Mouse (Mus musculus) common myeloid progenitor, adult 5-6 weeks (primary cell): Measurements from ENCODE around the gene Avpr1b. TPM values are rescaled to one million over a fixed set of nuclear protein-coding genes. Genes with fewer than 3 reads are reported as not detected.
"Not testable (repeated sequence)": the region's sequence is repeated elsewhere in the genome, so short reads cannot be mapped to it uniquely, and the experiment has no call there.

Experiments used
- ATAC-seq: replicated peaks from 2 replicates; pipeline ENCODE4 v1.8.0; 2016; ENCODE audit warnings: low read depth, mild to moderate bottlenecking, moderate TSS enrichment, inconsistent platforms; ENCODE audit not compliant: poor library complexity, severe bottlenecking
- total RNA-seq: library from RNA; stranded (forward); fragments of 200-1000, 187-1606 nt; gene quantifications from 2 replicates; pipeline ENCODE4 v1.2.3, GENCODE M21; 2017

Gene Avpr1b
- total RNA-seq, 1 experiment from 2014 or later: not detected

GRCm38 (mm10) chr1:131616546-131617220, 17.6 kb downstream of the Avpr1b start:
- no peak for ATAC-seq

DNA sequence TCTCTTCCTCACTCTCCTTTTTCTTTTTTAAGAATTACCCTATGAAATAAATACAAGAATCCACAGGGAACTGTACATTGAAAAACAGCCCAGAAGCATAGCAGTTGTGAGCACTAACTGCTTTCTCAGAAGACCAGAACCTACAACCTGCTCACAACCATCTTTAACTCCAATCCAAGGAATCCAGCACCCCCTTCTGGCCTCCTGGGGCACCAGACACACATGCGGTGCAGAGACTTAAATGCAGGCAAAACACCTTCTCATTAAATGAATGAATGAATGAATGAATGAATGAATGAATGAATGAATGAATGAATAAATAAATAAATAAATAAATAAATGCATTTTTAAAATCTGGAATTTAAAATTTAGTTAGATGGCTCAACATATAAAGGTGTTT, 19.5 kb downstream of the Avpr1b start:
- ATAC-seq: 0 out of 2 replicates have a peak, but pooled peaks have one; percentile 39

- no peak for ATAC-seq
These were observed 20.3 kb downstream of the Avpr1b start for GRCm38 (mm10) chr1:131619348-131619747.

DNA sequence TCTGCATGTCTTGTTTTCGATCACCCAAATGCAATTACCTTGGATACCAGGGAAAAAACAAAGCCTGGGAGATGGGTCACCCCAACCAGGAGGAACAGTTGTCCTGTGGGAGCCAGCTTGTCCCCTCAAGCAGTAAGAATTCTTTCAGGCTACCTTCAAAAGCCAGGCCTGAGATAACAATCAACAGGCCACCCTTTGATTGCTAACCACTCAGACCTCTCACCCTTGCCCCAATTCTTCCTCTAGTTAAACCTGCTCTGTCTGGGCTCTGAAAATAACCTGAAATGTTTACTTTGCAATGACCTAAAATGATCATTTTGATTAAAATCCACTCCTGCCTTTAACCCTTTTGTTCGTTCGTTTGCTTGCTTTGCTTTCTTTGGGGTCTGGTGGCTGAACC, 24.6 kb downstream of the Avpr1b start:
- ATAC-seq: no peak

DNA sequence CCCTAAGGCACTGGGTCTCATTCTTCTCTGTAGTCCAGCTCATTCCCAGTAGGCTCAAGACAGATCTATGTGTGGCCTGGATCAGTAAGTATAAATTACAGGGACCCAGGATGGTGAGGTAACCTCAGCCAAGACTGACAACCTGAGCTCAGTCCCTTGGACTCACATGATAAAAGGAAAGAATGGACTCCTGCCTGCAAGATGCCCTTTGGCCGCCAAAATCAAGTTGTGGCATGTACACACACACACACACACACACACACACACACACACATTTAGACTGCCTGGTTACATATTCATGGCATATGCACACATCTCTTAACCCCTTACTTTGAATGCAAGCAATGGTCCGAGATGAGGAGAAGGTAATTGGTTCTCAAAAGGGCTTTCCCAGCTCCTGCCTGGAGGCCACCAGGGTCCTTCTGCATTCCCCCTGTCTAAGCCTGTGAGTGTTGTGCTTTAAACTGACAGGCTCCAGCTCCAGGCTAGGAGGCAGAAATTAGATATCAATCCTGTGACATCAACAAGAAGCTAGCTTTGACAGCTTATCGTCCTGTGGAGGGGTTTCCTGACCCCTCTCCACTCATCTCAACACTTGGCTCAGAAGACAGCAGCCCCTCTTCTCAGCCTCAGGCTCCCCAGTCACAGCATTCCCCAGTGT, 25.3 kb downstream of the Avpr1b start:
- no peak for ATAC-seq

DNA sequence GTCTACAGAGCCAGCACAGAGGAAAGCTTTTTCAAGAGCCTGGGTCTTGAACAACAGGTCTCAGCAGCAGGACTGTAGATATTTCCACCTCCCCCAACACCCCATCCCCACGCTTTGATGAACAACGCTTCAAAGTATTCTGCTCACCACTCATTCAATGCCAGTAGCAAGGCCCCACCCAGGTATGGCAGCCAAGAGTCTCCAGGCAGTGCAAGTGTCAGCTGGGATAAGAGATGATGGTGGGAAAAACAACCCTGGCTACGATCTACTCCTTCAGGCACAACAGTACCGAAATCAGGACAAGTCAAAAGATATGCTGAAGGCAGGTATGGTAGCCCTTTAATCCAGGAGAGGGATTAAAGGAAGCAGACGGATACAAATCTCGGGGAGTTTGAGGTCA, 27.2 kb downstream of the Avpr1b start:
- no peak for ATAC-seq

DNA sequence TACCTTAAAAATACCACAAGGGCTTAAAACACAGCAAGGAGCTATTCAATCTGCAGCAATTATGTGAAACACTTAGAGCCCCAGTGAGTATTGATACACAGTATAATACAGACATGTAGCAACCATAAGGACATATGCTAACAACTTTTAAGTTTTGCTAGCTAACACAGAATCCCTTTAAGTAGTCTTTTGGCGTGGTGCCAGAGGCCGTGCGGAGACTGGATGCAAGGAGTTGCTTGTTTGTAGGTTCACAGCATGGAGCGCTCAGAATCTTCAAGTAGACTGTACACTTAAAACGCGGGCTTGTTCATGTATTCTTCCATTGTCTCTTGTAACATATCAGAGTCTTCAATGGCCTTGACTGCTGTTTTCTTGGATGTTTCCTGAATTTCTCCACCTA, 33.2 kb downstream of the Avpr1b start:
- not testable (repeated sequence) for ATAC-seq

GRCm38 (mm10) chr1:131634495-131634894, 35.5 kb downstream of the Avpr1b start:
- ATAC-seq: no peak

GRCm38 (mm10) chr1:131637791-131638540, 38.9 kb downstream of the Avpr1b start, which contains the start of gene Ctse:
Gene Ctse (plus strand): TSS chr1:131638306.
- ATAC-seq: peak; percentile 94

DNA sequence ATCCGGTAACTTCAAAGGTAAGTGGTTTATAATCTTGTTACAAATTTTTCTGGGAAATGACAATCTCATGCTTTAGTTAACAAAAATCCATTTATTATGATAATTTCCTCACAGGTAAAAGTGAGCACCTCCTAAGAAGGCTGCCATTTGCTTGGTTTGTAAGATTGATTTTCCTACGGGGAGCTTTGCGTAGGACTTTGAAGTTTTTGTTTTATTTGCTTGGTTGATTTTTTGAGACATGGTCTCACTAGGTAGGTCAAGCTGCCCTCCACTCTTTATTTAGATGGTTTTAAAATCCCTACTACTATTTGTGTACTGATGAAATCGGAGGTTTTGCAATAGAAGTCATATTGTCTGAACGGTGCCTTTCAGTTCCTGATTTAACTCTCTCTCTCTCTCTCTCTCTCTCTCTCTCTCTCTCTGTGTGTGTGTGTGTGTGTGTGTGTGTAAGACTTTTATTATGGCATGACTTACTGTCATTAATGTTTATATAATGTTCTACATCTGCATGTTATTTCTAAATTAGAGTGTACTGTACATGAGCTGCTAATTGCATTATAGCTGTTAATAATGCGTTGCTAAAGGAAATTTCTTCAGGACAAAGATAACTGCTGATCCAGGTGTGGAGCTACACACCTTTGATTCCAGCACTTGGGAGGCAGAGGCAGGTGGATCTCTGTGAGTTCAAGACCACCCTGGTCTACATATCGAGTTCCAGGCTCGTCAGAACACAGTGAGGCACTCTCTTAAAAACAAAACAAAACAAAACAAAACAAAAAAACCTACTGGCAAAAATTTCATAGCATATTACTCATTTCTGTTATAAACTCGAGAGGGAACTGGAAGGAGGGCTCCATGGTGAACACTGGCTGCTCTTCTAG, 39.7 kb downstream of the Avpr1b start:
- peak; percentile 55 for ATAC-seq

DNA sequence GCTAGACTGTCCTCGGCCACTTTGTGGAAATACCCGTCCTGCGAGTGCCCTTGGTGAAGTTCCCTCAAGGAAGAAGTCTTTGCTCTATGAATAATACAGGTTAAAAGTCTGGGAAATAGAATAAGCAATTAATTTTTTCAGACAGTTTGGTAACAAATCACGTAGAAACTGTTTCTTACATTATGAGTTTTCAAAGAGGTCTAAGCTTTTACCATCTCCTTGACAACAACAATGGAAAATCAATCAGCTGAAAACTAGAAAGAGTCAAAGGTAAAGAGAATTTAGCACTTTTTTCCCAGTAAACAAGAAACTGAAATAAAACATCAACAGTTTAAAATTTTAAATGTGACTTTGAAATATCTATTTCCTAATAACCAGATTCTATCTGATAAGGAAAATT, 41.0 kb downstream of the Avpr1b start:
- ATAC-seq: no peak

DNA sequence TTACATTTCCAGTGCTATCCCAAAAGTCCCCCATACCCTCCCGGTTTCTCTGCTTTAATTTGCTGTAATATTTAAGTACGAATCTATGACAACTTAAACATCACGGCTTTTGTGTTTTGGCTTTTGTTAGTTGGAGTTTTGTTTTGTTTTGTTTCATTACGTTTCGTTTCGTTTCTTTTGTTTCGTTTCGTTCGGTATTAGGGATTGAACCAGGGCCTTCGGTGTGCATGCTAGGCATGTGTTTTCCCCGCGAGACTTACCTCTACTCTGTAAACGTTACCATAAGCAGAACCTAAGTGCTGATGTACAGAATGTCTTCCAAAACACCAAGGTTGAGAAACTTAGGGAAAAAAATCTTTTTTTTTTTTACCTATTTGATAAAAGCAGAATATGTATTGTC, 42.5 kb downstream of the Avpr1b start:
- no peak for ATAC-seq

GRCm38 (mm10) chr1:131642251-131642650, 43.2 kb downstream of the Avpr1b start:
- ATAC-seq: no peak

GRCm38 (mm10) chr1:131652670-131653443, 53.8 kb downstream of the Avpr1b start:
- no peak for ATAC-seq

- no peak for ATAC-seq
These were observed 56.6 kb downstream of the Avpr1b start for GRCm38 (mm10) chr1:131655601-131656000.

GRCm38 (mm10) chr1:131657945-131658354, 58.9 kb downstream of the Avpr1b start:
- ATAC-seq: peak; percentile 88

DNA sequence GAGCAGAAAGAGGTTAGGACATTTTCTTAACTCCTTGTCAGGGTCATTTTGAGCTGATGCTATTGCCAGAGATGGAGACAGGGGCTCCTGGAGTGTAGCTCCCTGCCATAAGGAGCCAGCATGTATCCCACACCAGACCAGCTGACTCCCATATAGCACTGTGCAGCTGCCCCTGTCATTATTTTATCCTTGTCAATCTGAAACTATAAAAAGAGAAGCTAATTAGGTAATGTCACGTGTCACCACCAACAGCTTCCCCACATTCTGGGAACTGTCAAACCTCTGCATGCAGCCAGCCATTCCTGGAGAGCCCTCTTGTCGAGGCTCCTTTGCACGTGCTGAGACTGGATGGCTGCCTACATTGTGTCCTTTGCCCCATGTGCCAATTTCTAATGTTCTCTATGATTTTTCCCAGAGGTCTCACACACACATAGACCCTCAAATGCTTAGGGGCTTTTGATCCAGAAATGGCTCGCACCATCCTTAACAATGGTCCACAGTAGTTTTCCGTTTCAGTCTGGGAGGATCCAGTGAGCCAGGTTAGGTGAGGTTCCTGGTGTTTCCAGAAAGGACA, 60.6 kb downstream of the Avpr1b start:
- no peak for ATAC-seq

DNA sequence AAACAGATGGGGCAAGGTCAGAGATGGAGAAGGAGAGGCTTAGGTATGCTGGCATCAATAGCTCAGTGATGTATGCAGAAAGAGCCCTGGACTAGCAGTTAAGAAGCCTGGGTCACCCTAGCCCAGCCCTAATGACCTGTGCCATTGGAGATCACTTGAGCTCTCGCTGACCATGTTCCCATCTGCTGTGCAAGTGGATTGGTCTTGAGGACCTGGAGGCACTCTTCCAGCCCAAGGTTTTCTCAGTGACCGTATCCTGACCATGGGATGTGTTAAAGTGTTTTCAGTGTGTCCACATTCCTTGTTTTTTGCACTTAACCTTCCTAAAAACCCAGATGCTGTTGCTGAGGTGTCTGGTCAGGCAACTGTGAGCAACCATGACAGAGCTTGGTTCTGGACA, 61.2 kb downstream of the Avpr1b start:
- no peak for ATAC-seq
